Mouse (Mus musculus) heart, postnatal 0 days (tissue): ENCODE data around the gene Clp1. TPM values are rescaled to one million over a fixed set of nuclear protein-coding genes. Genes with fewer than 3 reads are reported as not detected.
"Not testable (repeated sequence)": the region's sequence is repeated elsewhere in the genome, so short reads cannot be mapped to it uniquely, and the experiment has no call there.

Source experiments
- ATAC-seq: fragments of 200-750 bp; cut with Nextera tagmentation; 2 replicates; pipeline ENCODE4 v1.8.0; 2017; ENCODE audit warnings: low read depth, moderate number of reproducible peaks, moderate library complexity; ENCODE audit not compliant: insufficient read depth
- DNase-seq: peaks from one replicate; pipeline ENCODE4 v3.0.0-alpha.2; 2016; ENCODE audit warnings: low spot score
- H3K27ac ChIP-seq: fragments of 300-500 bp; sonication (generic); 2 replicates; pipeline ENCODE4 v1.5.1; 2014; ENCODE audit warnings: low read depth, mild to moderate bottlenecking
- H3K27me3 ChIP-seq: fragments of 300-500 bp; sonication (generic); 2 replicates; pipeline ENCODE4 v1.6.1; 2014; ENCODE audit warnings: low read length, mixed read lengths; ENCODE audit not compliant: control insufficient read depth, insufficient read depth
- H3K36me3 ChIP-seq: fragments of 300-500 bp; sonication (generic); replicated peaks from 2 replicates; pipeline ENCODE4 v1.6.1; 2014; ENCODE audit warnings: low read length, mixed read lengths; ENCODE audit not compliant: control insufficient read depth, insufficient read depth
- H3K4me1 ChIP-seq: fragments of 300-500 bp; sonication (generic); 2 replicates; pipeline ENCODE4 v1.6.1; 2014; ENCODE audit warnings: antibody characterized with exemption; ENCODE audit not compliant: control insufficient read depth, insufficient read depth
- H3K4me2 ChIP-seq: fragments of 300-500 bp; sonication (generic); 2 replicates; pipeline ENCODE4 v1.6.1; 2014; ENCODE audit warnings: low read depth, mild to moderate bottlenecking, low read length, moderate library complexity
- H3K4me3 ChIP-seq: fragments of 300-500 bp; sonication (generic); 2 replicates; pipeline ENCODE4 v1.5.1; 2014; ENCODE audit warnings: low read depth, low read length
- H3K9ac ChIP-seq: fragments of 300-500 bp; sonication (generic); replicated peaks from 2 replicates; pipeline ENCODE4 v1.6.1; 2014; ENCODE audit warnings: low read depth, low read length, mixed read lengths
- H3K9me3 ChIP-seq: fragments of 300-500 bp; sonication (generic); replicated peaks from 2 replicates; pipeline ENCODE4 v1.6.1; 2016; ENCODE audit warnings: low read length; ENCODE audit not compliant: control insufficient read depth
- CTCF ChIP-seq: IDR thresholded peaks from 2 replicates; pipeline ENCODE4 v1.5.1; 2016; ENCODE audit warnings: antibody characterized with exemption, control low read depth, low read depth
- EP300 ChIP-seq: IDR thresholded peaks from 2 replicates; pipeline ENCODE4 v1.6.1; 2016; ENCODE audit warnings: antibody characterized with exemption, low read depth
- WGBS: fragments of 180-500 bp; shearing (Covaris S2); extraction: QIAGEN DNeasy Blood & Tissue Kit; methylation state at CpG from one replicate; pipeline ENCODE4 v1.1.7; 2014; 5-methylcytosine and 5-hydroxymethylcytosine counted together
- polyA plus RNA-seq: library from polyadenylated mRNA; unstranded; fragments of >200 nt; fragmentation: Nextera tagmentation; extraction: Ambion mirVana; gene quantifications from 2 replicates; pipeline ENCODE4 v1.2.1, GENCODE M21; 2015
- total RNA-seq: library from RNA; depleted of rRNA; stranded (reverse); fragments of >200 nt; gene quantifications from 2 replicates; pipeline ENCODE4 v1.2.3, GENCODE M21; 2014; ENCODE audit warnings: low replicate concordance

The Clp1 gene
- total and polyA plus RNA-seq, 2 experiments from 2014 or later: 5.2 to 10.5 TPM

- ATAC-seq (peak; percentile 57), DNase-seq (no peak)
- Histone ChIP-seq H3K4me3 (peak within 1 kb of the TSS; percentile 36), H3K4me2 (peak within 1 kb of the TSS; percentile 57), H3K9me3 (no peaks in the 10 kb centered on the region), H3K9ac (peak within 1 kb of the TSS; percentile 28), H3K4me1 (peaks cover 26% of the 10 kb centered on the region), H3K27me3 (peaks cover 23% of the 10 kb centered on the region), H3K36me3 (no peaks in the 10 kb centered on the region), H3K27ac (no peak within 1 kb of the TSS)
- TF ChIP-seq CTCF (no peak), EP300 (no peak)
- 6% methylated on average over 8 of the region's 8 CpGs for WGBS
Observed at GRCm38 (mm10) chr2:84733579-84734300, 6.6 kb upstream of the Clp1 start, which contains the start of gene Ypel4. Gene Ypel4 (plus strand): TSS chr2:84734058.

- no peak overlapping the region for H3K27ac ChIP-seq
- no peak overlapping the region for H3K4me2 ChIP-seq
- ATAC-seq: no peak
- DNase-seq: no peak
- H3K36me3 ChIP-seq: no peaks in the 10 kb centered on the region
- peaks cover 12% of the 10 kb centered on the region for H3K4me1 ChIP-seq
- peaks cover 23% of the 10 kb centered on the region for H3K27me3 ChIP-seq
- no peak overlapping the region for H3K4me3 ChIP-seq
- TF ChIP-seq EP300: no peak
- TF ChIP-seq CTCF: no peak
- no peaks in the 10 kb centered on the region for H3K9me3 ChIP-seq
- 74% methylated on average over 1 of the region's 1 CpGs for WGBS
- H3K9ac ChIP-seq: no peak overlapping the region
Observed at GRCm38 (mm10) chr2:84732394-84732793, 5.2 kb upstream of the Clp1 start.

- Histone ChIP-seq H3K4me1 (peaks cover 6% of the 10 kb centered on the region), H3K9me3 (no peaks in the 10 kb centered on the region), H3K4me3 (no peak overlapping the region), H3K4me2 (no peak overlapping the region), H3K9ac (no peak overlapping the region), H3K27me3 (peaks cover 16% of the 10 kb centered on the region), H3K36me3 (no peaks in the 10 kb centered on the region), H3K27ac (no peak overlapping the region)
- no peak for TF ChIP-seq CTCF
- TF ChIP-seq EP300: no peak
- DNase-seq: no peak
- 69% methylated on average over 3 of the region's 3 CpGs for WGBS
- no peak for ATAC-seq
Observed at GRCm38 (mm10) chr2:84731206-84731605, 4.1 kb upstream of the Clp1 start.

GRCm38 (mm10) chr2:84728191-84728590, 1.0 kb upstream of the Clp1 start:
- not testable (repeated sequence) for H3K27me3 ChIP-seq, H3K4me3 ChIP-seq, ATAC-seq, H3K9ac ChIP-seq, H3K4me2 ChIP-seq, DNase-seq, H3K27ac ChIP-seq, H3K9me3 ChIP-seq
- 85% methylated on average over 5 of the region's 5 CpGs for WGBS
- H3K4me1 ChIP-seq: peaks cover 10% of the 10 kb centered on the region
- H3K36me3 ChIP-seq: peaks cover 22% of the 10 kb centered on the region

GRCm38 (mm10) chr2:84726716-84727115, 434 bp downstream of the Clp1 start:
- Histone ChIP-seq H3K9ac (peak overlapping the region; percentile 69), H3K4me1 (peaks cover 10% of the 10 kb centered on the region), H3K9me3 (no peaks in the 10 kb centered on the region), H3K4me3 (peak overlapping the region; percentile 74), H3K27me3 (no peaks in the 10 kb centered on the region), H3K36me3 (peaks cover 23% of the 10 kb centered on the region), H3K4me2 (peak overlapping the region; percentile 92), H3K27ac (peak overlapping the region; percentile 58; the same call in 1 of the 2 replicates)
- under 1% methylated on average over 9 of the region's 9 CpGs for WGBS
- ATAC-seq: no peak
- DNase-seq: no peak
- no peak for TF ChIP-seq EP300
- TF ChIP-seq CTCF: no peak

- ATAC-seq (no peak), DNase-seq (no peak)
- no peaks in the 10 kb centered on the region for H3K9me3 ChIP-seq
- no peak overlapping the region for H3K4me2 ChIP-seq
- peaks cover 10% of the 10 kb centered on the region for H3K4me1 ChIP-seq
- H3K36me3 ChIP-seq: peaks cover 23% of the 10 kb centered on the region
- no peak for TF ChIP-seq CTCF
- no peak for TF ChIP-seq EP300
- no peak overlapping the region for H3K9ac ChIP-seq
- H3K4me3 ChIP-seq: no peak overlapping the region; the same call in 1 of the 2 replicates
- H3K27ac ChIP-seq: no peak overlapping the region
- no peaks in the 10 kb centered on the region for H3K27me3 ChIP-seq
- WGBS: 91% methylated on average over 10 of the region's 10 CpGs
Observed at GRCm38 (mm10) chr2:84725770-84726169, 1.4 kb downstream of the Clp1 start.
